Mouse (Mus musculus) CD4-positive, CD25-positive, alpha-beta regulatory T cell, adult 4 months (primary cell): ENCODE results near the gene Asic2. TPM values are rescaled to one million over a fixed set of nuclear protein-coding genes. Genes with fewer than 3 reads are reported as not detected.

Experiments
- ATAC-seq: one replicate; pipeline ENCODE4 v1.8.0; 2017
- polyA plus RNA-seq, 2 experiments: library from polyadenylated mRNA; unstranded; fragments of 100-300 nt; shearing (Covaris generic); gene quantifications; one replicate each; pipeline ENCODE4 v1.2.1; 2017

Asic2 gene
- polyA plus RNA-seq, 2 experiments from 2014 or later: not detected

DNA sequence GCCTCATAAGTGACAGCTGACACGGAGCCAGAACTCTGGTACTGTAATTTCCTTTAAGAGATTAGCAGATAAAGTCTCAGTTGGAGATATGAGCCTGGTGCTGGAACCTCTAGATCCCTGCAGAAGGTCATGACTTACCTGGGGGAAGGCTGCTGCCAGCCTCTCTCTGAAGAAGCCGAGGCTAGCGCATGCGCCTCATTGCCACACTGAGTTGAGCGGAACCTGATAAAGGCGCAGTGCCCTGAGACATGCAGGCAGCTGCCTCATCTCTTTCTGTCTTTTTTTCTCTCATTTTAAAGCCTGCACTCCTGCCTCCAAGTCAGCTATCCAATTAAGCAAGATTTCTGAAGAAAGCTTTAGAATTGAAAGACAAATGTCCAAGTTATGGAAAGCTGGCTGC is 551.9 kb downstream of the Asic2 start:
- no peak for ATAC-seq

DNA sequence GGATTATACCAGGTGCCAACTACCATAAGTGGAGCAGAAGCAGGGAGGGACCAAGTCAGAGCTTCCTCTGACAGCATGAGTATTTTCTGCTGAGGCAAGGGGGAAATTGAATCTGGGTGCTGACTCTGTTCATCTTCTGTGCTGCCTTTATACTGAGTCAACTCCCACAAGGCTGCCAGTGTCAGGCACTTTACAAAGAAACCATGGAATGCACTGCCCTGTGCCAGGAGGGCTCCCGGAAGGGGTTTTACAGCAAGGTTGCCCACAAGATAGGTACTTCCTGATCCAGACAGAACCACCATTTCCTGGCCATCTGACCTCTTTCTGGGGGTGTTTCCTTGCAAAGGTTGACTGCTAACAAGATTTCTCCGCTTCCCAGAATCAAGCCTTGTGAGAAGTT is 553.7 kb downstream of the Asic2 start:
- no peak for ATAC-seq

DNA sequence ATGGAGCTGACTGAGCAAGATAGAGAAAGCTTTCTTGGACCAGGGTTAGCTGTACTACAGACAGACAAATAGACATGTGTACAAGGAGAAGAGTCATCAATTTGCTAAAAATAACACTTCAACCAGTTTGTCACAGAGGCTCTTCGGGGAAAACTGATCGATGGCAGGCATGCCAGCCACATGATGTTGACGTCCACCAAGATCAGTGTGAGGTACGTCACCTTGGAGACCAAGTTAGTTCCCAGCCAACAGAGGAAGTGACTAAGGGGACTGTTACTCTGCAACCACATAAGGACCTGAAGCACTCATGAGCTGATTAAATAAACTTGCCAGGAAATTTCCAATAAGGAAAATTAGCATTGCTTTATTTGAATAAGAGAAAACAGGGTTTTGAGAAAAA is 557.0 kb downstream of the Asic2 start:
- ATAC-seq: no peak

DNA sequence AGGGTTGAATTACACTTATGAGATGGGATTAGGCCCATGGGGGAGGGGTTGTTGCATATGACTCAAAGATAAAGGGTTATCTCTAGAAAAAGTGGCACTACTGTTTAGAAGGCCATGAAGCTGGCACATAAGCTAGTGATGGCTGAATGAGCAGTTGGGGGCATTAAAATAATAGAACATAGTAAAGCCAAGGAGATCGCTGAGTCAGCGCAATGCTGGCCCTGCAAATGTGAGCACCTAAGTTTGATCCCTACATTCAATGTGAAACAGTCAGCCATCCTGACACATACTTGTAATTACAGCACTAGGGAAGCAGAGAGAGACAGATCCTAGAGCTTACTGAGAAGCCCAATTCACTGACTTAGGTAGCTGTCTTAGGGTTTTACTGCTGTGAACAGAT is 562.3 kb downstream of the Asic2 start:
- no peak for ATAC-seq

DNA sequence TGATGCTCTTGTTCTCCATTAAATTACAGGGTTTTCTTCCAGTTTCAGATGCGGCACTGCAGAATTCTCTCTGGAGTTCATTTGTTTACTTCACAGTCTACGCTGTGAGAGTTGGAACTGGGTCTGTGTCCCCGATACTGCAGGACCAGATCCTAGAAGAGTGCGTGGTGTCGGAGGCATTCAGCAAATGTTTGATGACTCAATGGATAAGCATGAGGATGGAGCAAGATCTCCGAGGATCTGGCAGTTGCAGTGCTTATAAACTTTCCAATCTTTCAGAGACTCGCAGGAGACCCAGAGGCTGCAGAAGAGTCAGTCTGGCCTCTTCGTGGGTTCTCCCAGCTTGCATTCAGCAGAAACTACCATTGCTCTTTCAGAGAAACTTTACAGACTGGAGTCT is 566.0 kb downstream of the Asic2 start:
- no peak for ATAC-seq

DNA sequence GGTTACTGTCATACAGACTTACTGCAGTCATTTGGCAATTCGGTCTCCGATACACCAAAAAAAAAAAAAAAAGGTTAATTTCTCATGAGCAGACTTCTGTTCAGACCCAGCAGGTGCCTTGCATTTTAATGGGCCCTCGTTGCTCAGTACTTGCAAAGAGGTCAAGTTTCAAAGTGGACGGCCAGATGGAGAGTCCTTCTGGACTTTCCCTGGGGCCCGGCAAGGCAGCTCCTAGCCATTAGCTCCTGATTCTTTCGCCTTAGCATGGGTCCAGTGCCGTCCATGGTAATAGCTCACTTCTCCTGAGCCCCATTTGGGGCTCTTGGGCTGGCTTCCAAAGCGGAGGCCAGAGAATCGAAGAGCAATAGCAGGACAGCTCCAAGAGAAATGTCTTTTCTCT is 575.4 kb downstream of the Asic2 start:
- ATAC-seq: no peak

DNA sequence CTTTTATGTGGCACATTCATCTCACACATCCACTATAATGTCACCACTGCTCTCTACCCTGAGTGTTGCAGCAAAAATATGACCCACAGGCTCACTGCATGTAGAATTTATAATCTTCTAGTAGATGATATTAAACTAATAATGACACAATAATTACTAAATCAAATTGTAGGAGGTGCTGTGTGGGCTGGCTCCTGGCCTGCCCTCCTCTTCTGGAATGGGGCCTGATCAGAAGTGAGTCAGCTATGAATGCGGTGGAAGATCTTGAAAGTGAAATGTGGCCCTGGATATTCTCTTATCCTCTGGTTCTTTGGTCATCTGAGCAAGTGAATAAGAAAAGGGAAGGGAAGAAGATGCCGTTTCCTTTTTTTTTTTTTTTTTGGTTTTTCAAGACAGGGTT is 582.1 kb downstream of the Asic2 start:
- no peak for ATAC-seq

DNA sequence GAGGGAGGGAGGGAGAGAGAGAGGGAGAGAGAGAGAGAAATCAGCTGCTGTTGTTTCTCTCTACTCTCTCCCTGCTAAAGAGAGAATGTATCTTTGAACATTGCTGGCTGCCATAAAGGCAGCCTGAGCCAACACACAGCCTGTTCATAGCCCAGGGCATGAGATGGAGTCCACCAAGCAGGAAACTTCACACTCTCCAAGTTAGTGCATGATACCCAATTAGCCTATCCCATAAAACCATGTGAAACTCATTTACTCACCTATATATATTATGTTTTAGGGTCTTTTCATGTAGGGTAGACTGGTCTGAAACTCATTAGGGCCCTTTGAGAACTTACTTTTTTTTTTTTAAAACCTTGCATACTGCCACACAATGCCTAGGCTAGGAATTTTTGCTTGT is 582.7 kb downstream of the Asic2 start:
- ATAC-seq: no peak

DNA sequence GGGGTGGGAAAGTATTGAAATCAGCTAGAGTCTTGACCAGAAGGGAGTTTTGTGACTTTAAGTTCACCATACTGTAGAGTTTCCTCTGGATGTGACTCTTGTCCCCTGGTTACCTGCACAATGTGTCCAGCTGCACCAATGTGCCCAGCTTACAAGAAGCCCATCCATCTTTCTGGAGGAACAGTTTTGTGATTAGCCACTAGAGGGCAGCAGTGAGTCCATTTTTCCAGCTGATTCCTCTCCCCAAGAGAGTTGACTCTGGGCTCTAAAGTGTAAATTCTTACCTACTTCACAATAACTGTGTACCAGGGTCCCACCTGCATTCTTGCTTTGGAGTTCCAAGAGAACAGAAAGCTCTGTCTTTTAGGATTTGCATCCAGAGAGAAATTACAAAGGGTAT is 593.4 kb downstream of the Asic2 start:
- ATAC-seq: no peak

DNA sequence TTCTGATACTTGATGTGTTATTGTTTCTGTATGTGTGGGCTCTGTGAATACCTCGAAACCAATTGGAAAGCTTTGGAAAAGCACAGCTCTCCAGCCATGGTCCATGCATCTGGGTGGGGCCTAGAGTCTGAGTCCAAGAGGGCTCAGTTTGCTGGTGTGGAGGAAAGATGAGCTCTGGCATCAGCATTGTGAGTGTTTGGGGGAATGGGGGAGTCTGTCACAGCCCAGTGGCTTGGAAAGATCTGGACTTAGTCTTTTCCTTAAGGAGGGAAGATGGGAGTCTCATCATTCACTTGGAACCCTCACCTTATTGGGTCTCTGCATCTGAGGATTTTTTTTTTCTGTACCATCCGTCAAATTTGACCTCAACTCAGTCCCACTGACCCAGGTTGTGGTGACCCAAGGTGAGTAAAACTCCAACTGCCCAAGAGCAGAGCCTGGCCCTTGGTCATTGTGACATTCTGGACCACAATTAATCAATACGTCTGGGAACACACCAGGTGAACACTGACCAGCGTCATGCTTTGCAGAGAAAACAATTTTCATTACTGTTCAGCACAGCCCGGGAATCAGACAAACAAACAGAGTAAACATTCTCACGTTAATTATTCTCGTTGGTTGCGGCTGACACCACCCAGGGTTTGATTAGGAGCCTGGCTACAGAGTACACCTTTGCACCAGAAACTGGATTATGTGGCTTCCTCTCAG is 594.1 kb downstream of the Asic2 start:
- no peak for ATAC-seq

DNA sequence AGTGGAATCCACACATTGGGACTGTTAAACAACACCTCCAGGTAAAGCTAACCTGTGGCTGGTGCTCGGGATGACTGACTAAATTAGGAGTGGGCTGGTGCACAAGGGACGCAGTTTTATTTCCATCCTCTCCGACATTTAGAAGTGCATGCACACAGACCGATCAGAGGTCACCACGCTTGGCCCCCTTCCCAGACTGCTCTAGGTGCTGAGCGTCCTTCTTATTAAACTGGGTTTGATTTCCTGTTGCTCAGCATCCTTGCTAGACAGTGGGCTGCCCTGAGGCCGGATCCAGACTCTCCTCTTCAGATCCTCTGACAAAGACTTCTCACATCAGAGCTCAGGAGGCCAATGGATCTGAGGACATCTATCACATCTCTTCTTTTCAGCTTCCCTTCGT is 596.7 kb downstream of the Asic2 start:
- no peak for ATAC-seq

DNA sequence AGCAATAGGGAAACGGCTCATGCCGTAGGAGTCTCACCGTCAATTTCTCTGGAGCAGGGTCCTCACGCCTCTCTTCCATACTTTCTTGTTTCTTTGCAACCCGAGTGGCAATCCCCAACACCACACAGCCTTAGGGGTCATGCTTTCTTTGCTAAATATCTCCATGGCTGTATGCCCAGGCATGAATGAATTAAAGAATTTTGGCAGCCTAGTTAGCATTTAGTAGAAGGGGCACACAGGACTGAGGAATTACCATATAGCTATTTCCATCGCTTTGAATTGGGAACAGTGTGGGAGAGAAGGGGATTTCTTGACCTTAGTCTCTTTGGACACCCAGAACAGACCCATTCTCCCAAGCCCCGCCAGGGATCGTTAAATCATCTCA is 597.8 kb downstream of the Asic2 start:
- ATAC-seq: no peak

DNA sequence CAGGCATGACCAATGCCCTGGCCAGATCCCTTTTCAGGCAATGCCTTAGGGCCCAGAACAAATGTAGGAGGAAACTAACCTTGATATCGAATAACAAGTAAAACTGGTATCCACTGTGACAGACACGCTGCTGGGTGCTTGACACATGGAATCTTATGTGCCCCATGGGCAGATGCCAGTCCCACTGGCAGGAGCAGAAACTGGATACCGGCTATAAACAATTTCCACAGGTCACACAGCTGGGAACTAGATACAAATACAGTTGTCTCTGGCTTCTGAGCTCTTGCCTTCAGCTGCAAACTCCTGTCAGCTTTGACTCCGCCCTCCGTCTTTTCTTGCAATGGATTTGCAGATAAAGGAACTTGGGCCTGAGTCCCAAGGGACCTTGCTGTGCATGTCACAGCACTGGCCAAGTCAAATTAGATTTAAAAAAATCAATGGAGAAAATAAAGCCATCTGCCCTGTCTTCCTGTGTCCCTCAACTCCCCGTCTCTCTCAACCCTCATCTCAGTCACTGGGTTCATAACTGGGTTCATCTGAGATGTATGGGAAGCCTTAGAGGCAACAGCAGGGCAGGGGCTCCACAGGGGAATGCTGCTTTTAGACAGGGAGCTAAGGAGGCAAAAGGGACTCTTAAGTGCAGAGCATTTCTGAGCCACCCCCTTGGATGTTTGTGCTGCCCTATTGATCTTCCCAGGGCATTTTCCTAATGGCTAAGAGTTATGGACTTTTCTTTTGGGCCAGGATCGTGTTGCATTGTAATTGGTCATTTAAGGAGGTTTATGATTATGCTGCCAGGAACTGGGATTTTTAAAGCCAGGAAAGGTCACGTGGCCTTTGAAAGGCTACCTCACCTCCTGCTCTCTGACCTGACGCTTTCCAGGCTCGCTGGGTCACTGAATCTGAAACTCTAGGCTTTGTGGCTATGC is 598.5 kb downstream of the Asic2 start:
- ATAC-seq: no peak

DNA sequence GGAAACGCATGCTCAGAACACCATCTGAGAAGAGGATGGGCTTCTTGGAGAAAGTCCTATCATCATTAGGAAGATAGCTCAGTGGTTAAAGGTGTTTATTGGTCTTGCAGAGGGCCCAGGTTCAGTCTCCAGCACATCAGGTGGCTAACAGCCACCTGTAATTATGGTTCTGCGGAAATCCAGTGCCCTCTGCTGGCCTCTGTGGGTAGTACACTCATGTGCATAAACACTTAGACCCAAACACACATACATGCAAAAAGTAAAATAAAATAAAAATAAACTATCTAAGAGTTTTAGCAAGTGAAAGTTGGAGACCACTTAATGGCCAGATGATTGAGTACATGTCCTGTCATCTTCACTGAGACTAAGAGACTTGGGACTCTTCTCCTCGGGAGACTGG is 603.8 kb downstream of the Asic2 start:
- ATAC-seq: no peak

DNA sequence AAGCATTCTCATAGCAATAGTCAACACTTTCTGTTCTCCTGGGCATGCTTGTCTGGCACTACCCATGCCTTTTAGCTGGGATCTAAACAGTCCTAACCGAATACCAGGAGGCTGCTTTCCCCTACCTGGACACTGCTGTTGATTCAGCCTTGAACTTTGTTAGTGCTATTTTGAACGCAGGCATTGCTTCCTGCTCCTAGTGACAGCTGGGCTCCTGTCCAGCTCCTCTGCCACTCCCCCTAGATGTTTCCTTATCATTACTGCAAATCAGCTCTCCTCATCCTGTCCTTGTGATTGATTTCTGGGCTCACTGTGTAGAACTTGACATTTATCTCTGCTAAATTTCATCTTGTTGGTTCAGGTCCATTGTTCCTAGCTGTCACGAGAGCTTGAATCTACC is 605.8 kb downstream of the Asic2 start:
- no peak for ATAC-seq

DNA sequence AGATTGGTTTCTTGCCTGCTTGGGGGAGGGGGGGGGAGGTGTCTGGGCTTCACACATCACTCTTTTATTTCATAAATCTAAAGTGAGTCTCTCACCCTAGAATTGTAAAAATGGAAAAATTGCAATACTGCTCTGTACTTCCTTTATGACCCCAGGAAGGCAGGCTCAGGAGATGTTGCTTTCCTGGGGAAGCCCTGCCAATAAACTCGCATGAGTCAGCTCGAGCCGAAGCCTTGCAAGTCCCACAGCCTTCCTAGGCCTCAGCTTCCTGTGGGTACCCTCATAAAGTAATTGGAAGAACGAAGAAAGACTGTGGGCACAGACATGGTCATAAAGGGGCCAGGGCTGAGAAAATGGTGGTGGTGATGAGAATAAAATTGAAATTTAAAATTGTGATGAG is 607.2 kb downstream of the Asic2 start:
- no peak for ATAC-seq

DNA sequence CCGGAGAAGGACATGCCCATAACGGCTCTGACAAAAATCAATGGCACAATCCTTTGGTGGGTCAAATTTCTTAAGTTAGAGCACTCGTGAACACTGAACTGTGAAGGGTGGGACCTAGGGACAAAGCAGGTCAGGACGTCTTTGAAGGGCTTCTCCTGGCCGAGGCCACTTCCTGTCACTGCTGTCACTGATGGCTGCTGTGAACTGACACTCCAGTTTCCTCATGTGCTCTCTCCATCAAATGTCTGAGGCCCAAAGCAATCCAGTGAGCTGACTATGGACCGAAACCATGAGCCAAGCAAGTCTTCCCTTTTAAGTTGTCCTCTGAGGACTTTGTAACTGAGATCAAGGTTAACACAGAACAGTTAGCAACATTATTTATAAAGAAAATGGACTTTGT is 617.8 kb downstream of the Asic2 start:
- peak; percentile 51 for ATAC-seq

DNA sequence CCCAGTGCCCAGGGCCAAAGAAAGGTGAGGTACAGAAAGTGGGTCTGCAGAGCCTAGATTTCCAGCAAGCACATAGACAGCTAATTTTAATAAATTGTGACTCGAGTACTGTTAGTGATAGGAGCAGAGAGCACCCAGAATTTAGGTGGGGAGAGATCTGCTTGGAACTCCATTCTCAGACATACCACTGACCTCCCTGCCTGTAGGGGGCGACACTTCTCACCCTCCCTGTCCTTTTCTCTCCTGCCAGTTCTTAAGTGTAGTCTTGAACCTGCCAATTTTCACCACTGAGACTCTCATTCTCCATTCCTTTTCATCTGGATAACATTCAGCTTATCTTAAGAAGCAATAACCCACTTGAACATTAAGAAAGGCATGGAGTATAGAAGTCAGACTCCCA is 636.3 kb downstream of the Asic2 start:
- no peak for ATAC-seq

DNA sequence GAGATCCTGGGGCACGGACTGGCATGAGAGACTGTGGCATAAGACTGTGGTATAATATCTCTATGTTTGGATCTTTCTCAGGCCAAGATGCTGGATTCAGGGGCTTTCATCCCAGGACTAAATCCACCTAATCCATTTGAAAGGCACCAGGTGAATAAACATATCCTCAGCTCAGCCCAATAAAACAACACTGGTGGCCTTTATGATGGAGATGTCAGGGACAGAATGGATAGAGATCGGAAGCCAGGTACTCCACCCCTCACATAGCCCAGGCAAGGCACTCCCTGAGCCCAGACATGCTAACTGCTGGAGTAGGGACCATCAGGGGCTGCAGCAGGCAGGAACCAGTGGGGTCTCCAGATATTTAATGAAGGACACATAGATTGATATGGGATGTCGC is 637.3 kb downstream of the Asic2 start:
- no peak for ATAC-seq

DNA sequence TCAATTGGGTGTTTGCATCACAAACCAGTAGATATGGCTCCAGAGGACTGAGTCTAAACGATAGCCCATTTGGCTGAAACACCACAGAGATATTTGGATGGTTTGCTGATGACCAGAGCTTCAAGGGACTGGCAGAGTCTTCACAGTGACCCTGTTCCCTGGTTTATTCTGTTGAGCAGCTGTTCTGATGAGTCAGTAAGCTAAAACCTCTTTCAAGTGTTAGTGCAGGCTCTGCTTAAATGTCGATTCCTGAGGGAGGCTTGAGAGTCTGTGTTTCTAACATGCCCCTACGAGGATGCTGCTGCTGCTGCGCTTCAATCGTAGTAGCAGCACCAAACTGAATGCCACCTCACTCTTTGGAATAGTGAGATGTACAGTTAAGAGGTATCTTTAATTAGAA is 640.2 kb downstream of the Asic2 start:
- no peak for ATAC-seq

DNA sequence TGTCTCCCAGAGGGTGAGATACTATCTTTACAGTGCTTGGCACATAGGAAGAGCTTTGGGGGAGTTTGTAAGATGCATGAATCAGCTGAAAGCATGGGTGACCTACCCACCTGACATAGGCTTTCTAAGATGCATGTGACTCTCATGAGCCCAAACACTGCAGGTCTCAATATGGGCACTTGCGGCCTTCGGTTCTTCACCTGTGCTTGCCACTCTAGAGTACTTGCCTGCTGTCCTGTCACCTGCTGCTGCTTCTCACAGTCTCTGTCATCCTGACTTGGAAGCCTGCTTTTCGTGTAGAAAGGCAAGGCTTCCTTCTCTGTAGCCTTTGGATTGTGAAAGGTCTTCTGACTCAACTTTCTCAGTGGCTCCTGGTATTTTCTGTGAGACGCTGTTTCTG is 645.1 kb downstream of the Asic2 start:
- no peak for ATAC-seq

DNA sequence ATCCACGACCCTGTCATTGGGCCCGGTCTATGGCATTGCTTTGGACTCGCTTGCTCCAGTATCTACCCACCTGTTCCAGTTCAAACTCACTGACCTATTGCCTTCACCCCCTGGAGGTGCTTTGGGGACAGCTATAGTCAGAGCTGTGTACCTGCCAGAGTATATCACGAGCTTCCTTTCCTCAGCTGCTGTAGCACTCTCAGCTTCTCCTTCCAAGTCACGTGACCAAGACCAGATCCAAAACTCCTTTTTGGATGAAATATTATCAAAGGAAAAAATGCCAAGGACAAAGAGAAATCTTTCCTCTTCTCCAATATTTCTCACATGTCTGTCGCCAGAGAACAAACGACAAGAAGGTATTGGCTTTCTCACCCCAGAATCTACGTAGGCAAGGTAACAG is 645.8 kb downstream of the Asic2 start:
- ATAC-seq: no peak

DNA sequence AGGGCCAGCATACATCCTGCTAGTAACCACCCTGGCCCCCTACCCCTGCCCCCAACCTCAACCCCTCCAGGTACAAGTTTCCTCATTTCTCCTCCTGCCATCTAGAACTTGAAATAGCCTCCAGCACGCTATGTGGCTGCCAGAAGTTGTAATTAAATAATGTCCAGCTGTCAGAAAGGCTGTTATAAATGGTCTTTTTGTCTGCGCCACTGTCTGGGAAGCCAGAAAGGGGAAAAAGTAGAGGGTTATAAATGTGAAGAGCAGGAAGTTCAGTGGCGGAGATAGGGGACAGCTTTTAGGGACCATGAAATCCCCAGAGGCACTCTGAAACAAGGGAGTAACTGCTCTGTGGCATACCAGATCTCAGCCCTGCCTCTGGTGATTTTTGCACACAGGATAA is 678.2 kb downstream of the Asic2 start:
- ATAC-seq: no peak

DNA sequence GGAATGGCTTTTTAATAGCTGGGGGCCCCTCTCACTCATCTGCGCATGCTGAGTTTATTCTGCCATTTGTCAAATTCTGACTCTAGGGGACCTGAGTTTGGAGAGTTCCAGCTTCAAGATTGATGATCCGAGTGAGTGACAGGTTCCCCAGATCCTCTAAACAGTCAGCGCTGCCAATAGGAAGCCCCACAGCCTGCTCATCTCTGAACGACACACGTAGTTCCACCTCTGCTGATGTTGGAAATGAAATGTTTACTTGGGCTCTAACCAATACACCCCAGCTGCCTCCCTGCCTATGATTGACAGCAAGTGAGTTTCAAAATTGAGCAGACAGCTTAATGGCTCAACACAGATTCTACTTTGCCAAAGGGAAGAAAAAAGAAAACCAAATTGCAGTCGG is 685.1 kb downstream of the Asic2 start:
- no peak for ATAC-seq
